ENCODE assay signal across 9 mouse cellular contexts in the genomic region with DNA sequence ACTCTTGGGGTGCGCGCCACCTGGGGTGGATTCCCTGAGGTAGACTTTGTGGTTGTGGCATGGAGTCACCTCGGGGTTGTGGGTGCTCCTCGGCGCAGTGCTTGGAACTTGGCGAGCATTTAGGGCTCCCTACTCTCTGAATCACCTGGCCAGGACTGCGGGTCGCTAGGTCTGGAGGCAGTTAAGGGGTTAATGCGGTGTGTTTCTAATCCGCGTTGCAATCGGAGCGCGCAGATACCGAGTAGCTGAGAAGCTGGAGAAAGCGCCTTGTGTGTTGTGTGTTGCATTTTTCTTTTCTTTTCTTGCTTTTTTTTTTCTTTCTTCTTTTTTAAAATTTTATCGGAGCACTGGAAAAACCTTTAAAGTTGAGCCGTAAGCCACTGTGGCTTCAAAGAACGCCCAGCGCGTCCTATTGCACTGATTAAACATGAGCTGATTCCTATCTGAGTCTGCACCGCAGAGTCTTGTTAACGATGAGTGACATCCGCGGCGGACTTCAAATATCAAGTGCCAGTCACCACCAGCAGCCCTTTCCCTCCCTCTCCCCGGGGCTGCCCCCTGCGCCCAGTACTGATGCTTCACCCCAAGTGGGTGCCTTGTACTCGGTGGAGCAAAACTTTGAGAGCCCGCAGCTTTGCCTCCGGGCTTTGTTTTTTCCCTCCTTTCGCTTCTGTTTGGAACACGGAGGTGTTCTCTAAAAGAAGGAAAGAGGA. TPM values are rescaled to one million over a fixed set of nuclear protein-coding genes. Genes with fewer than 3 reads are reported as not detected.
DNase-seq lines count a peak whose midpoint lies in the region; ATAC-seq and TF ChIP-seq lines count a peak whose summit lies in the region.
"Had no signal": no experiment of that assay in that cellular context is flagged by ENCODE, and none has a peak within 500 bp of the region (broad histone marks: within the 10 kb centered on the region; RNA-seq: fewer than 3 reads in every experiment).

No protein-coding gene starts in this region.

- H3K27ac ChIP-seq in kidney, embryonic 14.5 days (ENCODE audit: low read depth, low read length): no peak overlapping the region
- no peak overlapping the region for H3K27ac ChIP-seq in forebrain, embryonic 15.5 days (replicated peaks)
- H3K27ac ChIP-seq in thymus, adult 2 months (ENCODE audit: control insufficient read depth, insufficient read depth, low read length): no peak overlapping the region

- peak overlapping the region; percentile 44; the same call in 1 of the 2 replicates for H3K9ac ChIP-seq in kidney, embryonic 14.5 days (ENCODE audit: low read depth, low read length)
- 0 out of 2 replicates have a peak overlapping the region, but pooled peaks have one; percentile 14 for H3K9ac ChIP-seq in forebrain, embryonic 15.5 days (replicated peaks)

- H3K9me3 ChIP-seq in kidney, embryonic 14.5 days (ENCODE audit: control insufficient read depth, low read length): no peaks in the 10 kb centered on the region
- no peaks in the 10 kb centered on the region for H3K9me3 ChIP-seq in forebrain, embryonic 15.5 days

- no peak for DNase-seq in kidney, adult 8-10 months
- peak; percentile 42 for DNase-seq in adrenal gland, adult 2 months
- peak; percentile 4 for DNase-seq in kidney, postnatal 14 days
- DNase-seq in naive thymus-derived CD4-positive, alpha-beta T cell, adult 2 months (ENCODE audit: low read depth): peak; percentile 25
- DNase-seq in thymus, adult 2 months: no peak
- no peak for DNase-seq in adipocyte (ENCODE audit: low spot score)

- peak overlapping the region; percentile 95 for H3K4me2 ChIP-seq in kidney, embryonic 14.5 days (replicated peaks; ENCODE audit: low read depth, low read length)
- H3K4me2 ChIP-seq in forebrain, embryonic 15.5 days (replicated peaks): peak overlapping the region; percentile 95

- WGBS in kidney, embryonic 14.5 days: 2% methylated on average over 33 of the region's 33 CpGs
- WGBS in forebrain, embryonic 15.5 days: 2% methylated on average over 33 of the region's 33 CpGs
- WGBS in thymus, adult 2 months: 6% methylated on average over 33 of the region's 33 CpGs

- peaks cover 25% of the 10 kb centered on the region for H3K4me1 ChIP-seq in kidney, embryonic 14.5 days (ENCODE audit: control insufficient read depth, insufficient read depth, low read length)
- H3K4me1 ChIP-seq in forebrain, embryonic 15.5 days: peaks cover 28% of the 10 kb centered on the region
- H3K4me1 ChIP-seq in thymus, adult 2 months (replicated peaks; ENCODE audit: control insufficient read depth, insufficient read depth, low read length): peaks cover 13% of the 10 kb centered on the region

- H3K4me3 ChIP-seq in kidney, embryonic 14.5 days (ENCODE audit: low read length): peak overlapping the region; percentile 67
- H3K4me3 ChIP-seq in forebrain, embryonic 15.5 days: peak overlapping the region; percentile 65
- no peak overlapping the region for H3K4me3 ChIP-seq in thymus, adult 2 months (ENCODE audit: control insufficient read depth, insufficient read depth, low read length)

- H3K27me3 ChIP-seq in kidney, embryonic 14.5 days (ENCODE audit: control insufficient read depth, insufficient read depth, low read length): peaks cover 18% of the 10 kb centered on the region; the same call in 1 of the 2 replicates
- H3K27me3 ChIP-seq in forebrain, embryonic 15.5 days: peaks cover 49% of the 10 kb centered on the region
- peaks cover 22% of the 10 kb centered on the region; the same call in 1 of the 2 replicates for H3K27me3 ChIP-seq in thymus, adult 2 months (ENCODE audit: control insufficient read depth, insufficient read depth, low read length)

- TF ChIP-seq CTCF in thymus, adult 2 months (IDR thresholded peaks at IDR 0.05; ENCODE audit: borderline replicate concordance, control insufficient read depth, extremely low read depth, insufficient read depth, low read length, poor library complexity): no peak

- H3K36me3 ChIP-seq in kidney, embryonic 14.5 days (ENCODE audit: control insufficient read depth, insufficient read depth, low read length): no peaks in the 10 kb centered on the region
- H3K36me3 ChIP-seq in forebrain, embryonic 15.5 days: no peaks in the 10 kb centered on the region
- no peaks in the 10 kb centered on the region for H3K36me3 ChIP-seq in thymus, adult 2 months (ENCODE audit: control insufficient read depth, insufficient read depth, low read length)

- no peak for ATAC-seq in kidney, embryonic 14.5 days (ENCODE audit: low FRiP score, low TSS enrichment)
- no peak for ATAC-seq in forebrain, embryonic 15.5 days (replicated peaks)
- ATAC-seq: Patski had no signal

- TF ChIP-seq POLR2A in thymus, adult 2 months (IDR thresholded peaks at IDR 0.05; ENCODE audit: control insufficient read depth, extremely low read depth, insufficient read depth, low read length, poor library complexity): no peak

RNA-seq across cellular contexts. Expression of gene Sdk1, which starts 2.1 kb away (rescaled TPM):
- polyA plus RNA-seq in kidney, embryonic 14.5 days (2014; fragmentation: Nextera tagmentation; extraction: Ambion mirVana): 2.0 and 2.6 TPM in 2 replicates
- 10 to 100 TPM; 13.6 to 14.0 TPM for total RNA-seq in adrenal gland, adult 2 months (2021)
- 6.0 and 7.1 TPM in 2 replicates for polyA plus RNA-seq in adrenal gland, adult 2 months (2012; rRNA removed)
- polyA plus RNA-seq in forebrain, embryonic 15.5 days (2015; fragmentation: Nextera tagmentation; extraction: Ambion mirVana): 1.5 TPM in 2 replicates
- polyA plus RNA-seq in thymus, adult 2 months (2012; rRNA removed): 1.4 and 1.6 TPM in 2 replicates

Comparison
In these comparisons a context has a peak if more than half of its experiments do, and no peak if none do; other contexts are left out.
1. DNase-seq: peak in adrenal gland, adult 2 months (single experiment), kidney, postnatal 14 days (single experiment) and naive thymus-derived CD4-positive, alpha-beta T cell, adult 2 months (single experiment); none in kidney, adult 8-10 months (0 of 2), thymus, adult 2 months (single experiment) and adipocyte (single experiment).